Mouse (Mus musculus) midbrain, embryonic 14.5 days (tissue): ENCODE measurements around the gene Zfp472. TPM values are rescaled to one million over a fixed set of nuclear protein-coding genes. Genes with fewer than 3 reads are reported as not detected.
"Not testable (repeated sequence)": the region's sequence is repeated elsewhere in the genome, so short reads cannot be mapped to it uniquely, and the experiment has no call there.

Experiments used
- ATAC-seq: fragments of 200-750 bp; cut with Nextera tagmentation; 2 replicates; pipeline ENCODE4 v1.8.0; 2017; ENCODE audit warnings: moderate number of reproducible peaks, moderate library complexity; ENCODE audit not compliant: low FRiP score, low TSS enrichment
- DNase-seq: peaks from one replicate; pipeline ENCODE4 v3.0.0-alpha.2; 2015
- H3K27ac ChIP-seq: fragments of 300-500 bp; sonication (generic); replicated peaks from 2 replicates; pipeline ENCODE4 v1.5.1; 2014; ENCODE audit warnings: mild to moderate bottlenecking, low read depth, low read length, moderate library complexity
- H3K27me3 ChIP-seq: fragments of 300-500 bp; sonication (generic); 2 replicates; pipeline ENCODE4 v1.6.1; 2014; ENCODE audit warnings: low read length, control low read depth, mixed read lengths; ENCODE audit not compliant: control insufficient read depth, insufficient read depth
- H3K36me3 ChIP-seq: fragments of 300-500 bp; sonication (generic); 2 replicates; pipeline ENCODE4 v1.6.1; 2014; ENCODE audit warnings: low read length, control low read depth; ENCODE audit not compliant: control insufficient read depth, insufficient read depth
- H3K4me1 ChIP-seq: fragments of 300-500 bp; sonication (generic); 2 replicates; pipeline ENCODE4 v1.6.1; 2014; ENCODE audit warnings: mild to moderate bottlenecking, antibody characterized with exemption, low read length, control low read depth; ENCODE audit not compliant: control insufficient read depth, insufficient read depth
- H3K4me2 ChIP-seq: fragments of 300-500 bp; sonication (generic); 2 replicates; pipeline ENCODE4 v1.6.1; 2014; ENCODE audit warnings: mild to moderate bottlenecking, low read length, moderate library complexity
- H3K4me3 ChIP-seq: fragments of 300-500 bp; sonication (generic); replicated peaks from 2 replicates; pipeline ENCODE4 v1.5.1; 2014; ENCODE audit warnings: low read depth, low read length
- H3K9ac ChIP-seq: fragments of 300-500 bp; sonication (generic); replicated peaks from 2 replicates; pipeline ENCODE4 v1.6.1; 2014; ENCODE audit warnings: mild to moderate bottlenecking, low read length, moderate library complexity
- H3K9me3 ChIP-seq: fragments of 300-500 bp; sonication (generic); 2 replicates; pipeline ENCODE4 v1.6.1; 2016; ENCODE audit warnings: low read length, control low read depth, mixed read lengths; ENCODE audit not compliant: control insufficient read depth
- WGBS: fragments of 180-500 bp; shearing (Covaris S2); extraction: QIAGEN DNeasy Blood & Tissue Kit; methylation state at CpG from one replicate; pipeline ENCODE4 v1.1.7; 2014; 5-methylcytosine and 5-hydroxymethylcytosine counted together
- polyA plus RNA-seq: library from polyadenylated mRNA; unstranded; fragments of >200 nt; fragmentation: Nextera tagmentation; extraction: Ambion mirVana; gene quantifications from 2 replicates; pipeline ENCODE4 v1.2.1, GENCODE M21; 2014

Gene Zfp472
- polyA plus RNA-seq, 1 experiment from 2014 or later, result 10.5 TPM

- DNase-seq (peak; percentile 41), ATAC-seq (no peak)
- WGBS, result 71% methylated on average over 12 of the region's 12 CpGs
- Histone ChIP-seq H3K27ac (0 out of 2 replicates have a peak overlapping the region, but pooled peaks have one; percentile 82), H3K9me3 (no peaks in the 10 kb centered on the region), H3K4me1 (peaks cover 10% of the 10 kb centered on the region), H3K4me2 (peak overlapping the region; percentile 81), H3K36me3 (peaks cover 15% of the 10 kb centered on the region), H3K27me3 (no peaks in the 10 kb centered on the region), H3K9ac (0 out of 2 replicates have a peak overlapping the region, but pooled peaks have one; percentile 72), H3K4me3 (peak overlapping the region; percentile 72)
Measured at GRCm38 (mm10) chr17:32991965-32992698, 26.5 kb downstream of the Zfp472 start.

DNA sequence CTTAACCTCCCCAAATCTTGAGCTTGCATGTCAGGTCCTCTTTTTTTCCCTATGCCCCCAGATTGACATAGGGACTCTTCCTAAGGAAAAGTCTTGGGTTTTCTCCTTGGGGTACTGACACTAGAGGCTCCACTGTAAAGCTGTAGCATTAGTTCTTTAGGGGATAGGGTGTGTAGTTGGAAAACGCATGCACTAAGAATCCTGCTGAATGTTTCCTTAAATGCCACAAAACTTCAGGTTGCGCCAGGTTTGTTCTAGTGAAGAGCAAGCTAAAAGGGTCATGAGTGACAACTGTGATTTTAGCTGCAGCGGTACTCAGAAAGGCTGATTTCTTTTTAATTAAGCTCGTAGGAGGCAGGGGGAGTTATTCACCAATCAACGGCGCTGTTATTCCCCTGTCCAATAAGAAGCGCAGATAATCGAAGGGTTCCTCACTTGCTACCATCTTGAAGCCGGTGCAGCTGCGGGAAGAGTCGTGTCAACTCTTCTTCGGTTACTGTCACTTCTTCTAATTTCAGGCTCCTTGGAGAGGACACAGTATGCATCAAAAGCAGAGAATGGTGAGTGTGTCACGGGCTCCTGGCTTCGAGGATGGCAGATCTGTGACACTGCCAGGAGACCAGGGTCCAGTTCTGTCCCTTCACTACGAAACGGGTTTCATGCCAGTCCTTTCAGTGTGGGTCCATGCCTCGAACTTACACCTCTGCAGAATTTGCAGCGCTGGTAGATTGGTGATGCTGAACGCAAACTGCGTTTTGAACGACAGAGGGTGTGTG is 27.3 kb downstream of the Zfp472 start, which contains the start of gene Zfp952:
Gene Zfp952, plus strand, starts transcription at position 431 of the 776 bp plus-strand sequence.
- DNase-seq (peak; percentile 94), ATAC-seq (peak; percentile 94)
- H3K4me1 ChIP-seq, result peaks cover 10% of the 10 kb centered on the region
- no peaks in the 10 kb centered on the region for H3K27me3 ChIP-seq
- peaks cover 15% of the 10 kb centered on the region for H3K36me3 ChIP-seq
- peak within 1 kb of the TSS; percentile 82 for H3K27ac ChIP-seq
- WGBS, result 1% methylated on average over 21 of the region's 21 CpGs
- peak within 1 kb of the TSS; percentile 81 for H3K4me2 ChIP-seq
- peak within 1 kb of the TSS; percentile 72 for H3K9ac ChIP-seq
- H3K9me3 ChIP-seq, result no peaks in the 10 kb centered on the region
- H3K4me3 ChIP-seq, result peak within 1 kb of the TSS; percentile 72

GRCm38 (mm10) chr17:32998492-32998891 is 32.9 kb downstream of the Zfp472 start:
- H3K4me3 ChIP-seq, result no peak overlapping the region
- DNase-seq, result no peak
- no peak overlapping the region for H3K9ac ChIP-seq
- ATAC-seq, result no peak
- H3K36me3 ChIP-seq, result peaks cover 41% of the 10 kb centered on the region
- no peaks in the 10 kb centered on the region for H3K27me3 ChIP-seq
- H3K4me2 ChIP-seq, result no peak overlapping the region
- H3K4me1 ChIP-seq, result peaks cover 10% of the 10 kb centered on the region
- H3K27ac ChIP-seq, result no peak overlapping the region
- 90% methylated on average over 2 of the region's 2 CpGs for WGBS
- peaks cover 6% of the 10 kb centered on the region; the same call in 1 of the 2 replicates for H3K9me3 ChIP-seq

- H3K27ac ChIP-seq, result no peak overlapping the region
- H3K36me3 ChIP-seq, result peaks cover 25% of the 10 kb centered on the region
- no peak overlapping the region for H3K4me2 ChIP-seq
- no peaks in the 10 kb centered on the region for H3K4me1 ChIP-seq
- H3K4me3 ChIP-seq, result no peak overlapping the region
- no peak overlapping the region for H3K9ac ChIP-seq
- no peaks in the 10 kb centered on the region for H3K27me3 ChIP-seq
- WGBS, result 54% methylated on average over 9 of the region's 9 CpGs
- H3K9me3 ChIP-seq, result peaks cover 7% of the 10 kb centered on the region; the same call in 1 of the 2 replicates
- ATAC-seq, result no peak
- no peak for DNase-seq
Measured at GRCm38 (mm10) chr17:33008337-33008736, 42.7 kb downstream of the Zfp472 start.

DNA sequence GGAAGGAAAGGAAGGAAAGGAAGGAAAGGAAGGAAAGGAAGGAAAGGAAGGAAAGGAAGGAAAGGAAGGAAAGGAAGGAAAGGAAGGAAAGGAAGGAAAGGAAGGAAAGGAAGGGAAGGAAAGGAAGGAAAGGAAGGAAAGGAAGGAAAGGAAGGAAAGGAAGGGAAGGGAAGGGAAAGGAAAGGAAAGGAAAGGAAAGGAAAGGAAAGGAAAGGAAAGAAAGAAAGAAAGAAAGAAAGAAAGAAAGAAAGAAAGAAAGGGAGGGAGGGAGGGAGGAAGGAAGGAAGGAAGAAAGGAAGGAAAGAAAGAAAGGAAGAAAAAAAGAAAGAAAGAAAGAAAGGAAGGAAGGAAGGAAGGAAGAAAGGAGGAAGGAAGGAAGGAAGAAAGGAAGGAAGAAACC is 54.8 kb downstream of the Zfp472 start:
- not testable (repeated sequence) for H3K27ac ChIP-seq, H3K27me3 ChIP-seq, H3K4me2 ChIP-seq, H3K4me3 ChIP-seq, H3K9ac ChIP-seq, H3K4me1 ChIP-seq, DNase-seq, ATAC-seq
- Histone ChIP-seq H3K9me3 (peaks cover 80% of the 10 kb centered on the region), H3K36me3 (peaks cover 66% of the 10 kb centered on the region)

Other genes starting within 250 kb of the Zfp472 start
- 67.6 and 81.3 TPM in 2 replicates for gene Zfp871, start 177.5 kb upstream of the Zfp472 start, polyA plus RNA-seq
- 43.9 and 54.3 TPM in 2 replicates for gene Zfp811, start 155.9 kb upstream of the Zfp472 start, polyA plus RNA-seq
- gene Zfp799, start 135.6 kb upstream of the Zfp472 start, polyA plus RNA-seq, result 21.4 and 23.7 TPM in 2 replicates
- gene Zfp870, start 74.2 kb upstream of the Zfp472 start, polyA plus RNA-seq, result 6.1 and 11.1 TPM in 2 replicates
- not detected in 2 replicates for gene Cyp4f14, start 48.5 kb upstream of the Zfp472 start, polyA plus RNA-seq
- gene Cyp4f13, start 18.4 kb upstream of the Zfp472 start, polyA plus RNA-seq, result 4.7 and 6.6 TPM in 2 replicates
- 20.2 and 24.2 TPM in 2 replicates for gene Zfp952, start 27.3 kb downstream of the Zfp472 start, polyA plus RNA-seq
- gene Zfp763, start 67.6 kb downstream of the Zfp472 start, polyA plus RNA-seq, result 30.1 and 35.7 TPM in 2 replicates
- not detected in 2 replicates for gene 4921501E09Rik, start 102.2 kb downstream of the Zfp472 start, polyA plus RNA-seq
- gene Zfp563, start 123.5 kb downstream of the Zfp472 start, polyA plus RNA-seq, result 27.7 and 30.2 TPM in 2 replicates
- 0.08 and 0.09 TPM in 2 replicates for gene Morc2b, start 173.9 kb downstream of the Zfp472 start, polyA plus RNA-seq
- not detected in 2 replicates for gene Olfr55, start 202.6 kb downstream of the Zfp472 start, polyA plus RNA-seq
- gene Olfr239, start 225.5 kb downstream of the Zfp472 start, polyA plus RNA-seq, result 0.07 TPM in 1 of 2 replicates, not detected in the other